Mouse (Mus musculus): ENCODE measurements around the gene Crb2. TPM values are rescaled to one million over a fixed set of nuclear protein-coding genes. Genes with fewer than 3 reads are reported as not detected.

Gene Crb2
- total RNA-seq, 2 experiments from 2014 or later = not detected

DNA sequence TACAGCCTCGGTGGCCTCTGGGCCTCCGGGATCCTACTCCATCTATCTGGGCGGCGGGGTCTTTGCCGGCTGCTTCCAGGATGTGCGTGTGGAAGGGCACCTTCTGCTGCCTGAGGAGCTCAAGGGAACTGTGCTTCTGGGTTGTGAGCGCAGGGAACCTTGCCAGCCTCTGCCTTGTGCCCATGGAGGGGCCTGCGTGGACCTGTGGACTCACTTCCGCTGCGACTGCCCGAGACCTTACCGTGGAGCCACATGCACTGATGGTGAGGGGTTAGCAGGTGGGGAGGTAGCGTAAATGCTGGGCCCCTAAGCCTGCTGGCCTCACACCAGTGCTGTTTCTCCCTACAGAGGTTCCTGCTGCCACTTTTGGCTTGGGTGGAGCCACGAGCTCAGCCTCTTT lies 14.7 kb downstream of the Crb2 start:
- no peak for ATAC-seq (replicated peaks; ENCODE audit: low FRiP score, low TSS enrichment, poor library complexity, severe bottlenecking)

DNA sequence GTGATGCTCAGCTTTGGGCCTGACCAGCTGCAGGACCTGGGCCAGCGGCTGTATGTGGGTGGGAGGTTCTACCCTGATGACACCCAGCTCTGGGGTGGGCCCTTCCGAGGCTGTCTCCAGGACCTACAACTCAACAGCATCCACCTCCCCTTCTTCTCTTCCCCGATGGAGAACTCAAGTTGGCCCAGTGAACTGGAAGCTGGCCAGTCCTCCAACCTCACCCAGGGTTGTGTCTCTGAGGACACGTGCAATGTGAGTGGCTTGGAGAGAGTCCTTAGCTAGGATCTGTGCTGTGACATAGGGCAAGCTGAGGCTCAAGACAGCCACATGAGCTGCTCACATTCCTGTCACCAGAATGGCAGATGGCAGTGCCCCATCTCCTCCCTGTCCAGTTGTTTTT lies 15.3 kb downstream of the Crb2 start:
- no peak for ATAC-seq (replicated peaks; ENCODE audit: low FRiP score, low TSS enrichment, poor library complexity, severe bottlenecking)

DNA sequence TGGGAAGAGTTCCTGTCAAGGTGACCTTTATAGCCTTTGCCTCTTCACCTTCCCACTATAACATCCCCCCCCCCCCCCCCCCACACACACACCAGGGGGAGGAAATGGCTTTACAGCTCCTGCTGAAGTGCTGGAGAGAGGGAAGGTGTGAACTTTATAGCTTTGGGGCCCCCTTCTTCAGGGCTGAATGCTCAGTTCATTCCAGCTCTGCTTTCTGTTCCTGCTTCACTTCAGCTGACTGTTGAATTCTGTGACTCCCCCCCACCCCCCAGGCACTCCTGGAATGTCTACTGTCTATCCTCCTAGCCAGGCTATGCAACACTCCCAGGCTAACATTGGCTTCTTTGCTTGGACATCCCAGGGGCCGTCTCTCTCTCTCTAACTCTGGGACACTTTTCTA lies 20.0 kb downstream of the Crb2 start:
- no peak for ATAC-seq (replicated peaks; ENCODE audit: low FRiP score, low TSS enrichment, poor library complexity, severe bottlenecking)

DNA sequence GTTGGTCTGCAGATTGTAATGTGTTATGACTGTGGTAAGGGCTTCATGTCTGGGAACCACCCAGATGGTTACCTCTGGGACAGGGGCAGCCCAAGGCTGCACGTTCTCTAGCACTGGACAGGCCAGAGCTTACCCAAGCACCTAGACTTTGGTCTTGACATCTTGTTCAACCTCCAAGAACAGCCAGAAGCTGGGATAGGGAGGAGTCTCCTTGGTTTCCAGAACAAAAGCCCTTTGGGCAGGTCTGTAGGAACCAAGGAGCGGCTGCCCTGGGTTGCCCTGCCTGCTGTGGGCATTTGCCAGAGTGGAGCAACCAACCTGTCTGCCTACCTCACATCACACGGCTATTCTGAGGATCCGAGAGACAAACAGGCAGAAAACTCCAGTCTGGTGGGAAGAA lies 21.0 kb downstream of the Crb2 start:
- ATAC-seq (replicated peaks; ENCODE audit: low FRiP score, low TSS enrichment, poor library complexity, severe bottlenecking) = no peak

- ATAC-seq (replicated peaks; ENCODE audit: low FRiP score, low TSS enrichment, poor library complexity, severe bottlenecking) = no peak
Observed at GRCm38 (mm10) chr2:37799137-37799536, 23.1 kb downstream of the Crb2 start.

GRCm38 (mm10) chr2:37801687-37802086 lies 25.6 kb downstream of the Crb2 start:
- no peak for ATAC-seq (replicated peaks; ENCODE audit: low FRiP score, low TSS enrichment, poor library complexity, severe bottlenecking)

- peak; percentile 81 for ATAC-seq (replicated peaks; ENCODE audit: low FRiP score, low TSS enrichment, poor library complexity, severe bottlenecking)
Observed at GRCm38 (mm10) chr2:37802610-37803212, 26.7 kb downstream of the Crb2 start.

- ATAC-seq (replicated peaks; ENCODE audit: low FRiP score, low TSS enrichment, poor library complexity, severe bottlenecking) = no peak
Observed at GRCm38 (mm10) chr2:37811682-37812081, 35.6 kb downstream of the Crb2 start.

DNA sequence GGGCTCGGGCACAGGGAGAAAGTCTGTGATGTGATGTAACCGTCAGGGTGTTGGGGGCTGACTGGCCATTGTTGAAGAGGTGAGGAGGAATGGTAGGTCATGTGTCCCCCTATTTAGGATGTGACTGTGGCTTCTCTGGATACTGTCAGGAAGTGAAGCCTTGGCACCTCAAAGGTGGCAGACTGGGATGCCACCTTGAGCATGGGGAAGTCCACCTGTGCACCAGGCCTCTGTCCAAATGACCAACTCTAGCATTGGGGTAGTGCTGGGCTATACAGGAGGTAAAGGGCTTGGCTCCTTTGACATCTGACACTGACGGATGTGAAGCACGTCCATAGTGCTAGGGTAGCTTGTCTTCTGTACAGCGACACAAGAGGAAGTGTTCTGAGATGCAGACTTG lies 36.4 kb downstream of the Crb2 start:
- ATAC-seq (replicated peaks; ENCODE audit: low FRiP score, low TSS enrichment, poor library complexity, severe bottlenecking) = no peak

- no peak for ATAC-seq (replicated peaks; ENCODE audit: low FRiP score, low TSS enrichment, poor library complexity, severe bottlenecking)
Observed at GRCm38 (mm10) chr2:37814820-37815361, 38.8 kb downstream of the Crb2 start.

DNA sequence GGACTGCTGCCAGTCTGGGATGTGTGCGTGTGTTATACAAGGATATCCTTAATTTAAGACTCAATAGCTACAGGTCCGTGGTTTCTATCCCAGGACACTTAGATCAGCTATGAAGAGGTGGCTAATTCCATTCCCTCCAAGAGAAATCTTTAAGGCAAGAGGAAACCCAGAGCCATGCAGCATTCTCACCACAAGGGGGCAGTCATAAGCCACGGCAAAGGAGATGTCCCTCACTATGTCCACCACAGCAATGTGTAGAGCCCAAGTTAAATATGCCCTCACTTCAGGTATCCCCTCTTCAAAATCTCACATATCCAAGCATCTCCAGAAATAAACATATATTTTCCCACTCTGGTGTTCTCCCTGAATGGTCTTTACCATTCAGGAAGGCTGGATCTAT lies 39.6 kb downstream of the Crb2 start:
- ATAC-seq (replicated peaks; ENCODE audit: low FRiP score, low TSS enrichment, poor library complexity, severe bottlenecking) = peak; percentile 73

- no peak for ATAC-seq (replicated peaks; ENCODE audit: low FRiP score, low TSS enrichment, poor library complexity, severe bottlenecking)
Observed at GRCm38 (mm10) chr2:37818761-37819525, 42.9 kb downstream of the Crb2 start.

- no peak for ATAC-seq (replicated peaks; ENCODE audit: low FRiP score, low TSS enrichment, poor library complexity, severe bottlenecking)
Observed at GRCm38 (mm10) chr2:37819526-37820152, 43.6 kb downstream of the Crb2 start.

GRCm38 (mm10) chr2:37822122-37822521 lies 46.1 kb downstream of the Crb2 start:
- ATAC-seq (replicated peaks; ENCODE audit: low FRiP score, low TSS enrichment, poor library complexity, severe bottlenecking) = no peak

GRCm38 (mm10) chr2:37823826-37824225 lies 47.8 kb downstream of the Crb2 start:
- no peak for ATAC-seq (replicated peaks; ENCODE audit: low FRiP score, low TSS enrichment, poor library complexity, severe bottlenecking)

DNA sequence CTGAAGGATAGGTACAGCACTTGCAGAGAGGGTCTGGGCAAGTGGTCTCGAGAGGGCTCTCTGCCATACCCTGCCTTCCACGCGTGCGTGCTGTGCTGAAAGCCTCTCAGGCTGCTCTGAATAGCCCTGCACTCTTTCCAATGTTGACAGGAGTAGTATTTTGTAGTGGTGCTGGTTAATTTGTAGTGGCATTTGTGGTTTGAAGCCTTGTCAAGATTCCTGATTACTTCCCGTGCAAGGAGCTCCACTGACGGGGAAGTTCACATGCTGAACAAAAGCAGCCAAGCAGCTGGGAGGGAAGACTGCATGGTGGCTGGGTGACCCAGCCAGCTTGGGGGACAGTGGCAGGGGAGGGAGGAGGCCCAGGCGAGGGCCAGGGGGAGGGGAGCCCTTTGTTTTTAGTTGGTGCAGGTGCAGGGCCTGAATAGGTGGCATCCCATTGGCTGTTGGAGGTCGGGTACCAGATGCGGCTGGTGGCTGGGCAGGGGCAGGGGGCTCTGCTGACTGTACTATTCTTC lies 53.8 kb downstream of the Crb2 start:
- ATAC-seq (replicated peaks; ENCODE audit: low FRiP score, low TSS enrichment, poor library complexity, severe bottlenecking) = no peak

DNA sequence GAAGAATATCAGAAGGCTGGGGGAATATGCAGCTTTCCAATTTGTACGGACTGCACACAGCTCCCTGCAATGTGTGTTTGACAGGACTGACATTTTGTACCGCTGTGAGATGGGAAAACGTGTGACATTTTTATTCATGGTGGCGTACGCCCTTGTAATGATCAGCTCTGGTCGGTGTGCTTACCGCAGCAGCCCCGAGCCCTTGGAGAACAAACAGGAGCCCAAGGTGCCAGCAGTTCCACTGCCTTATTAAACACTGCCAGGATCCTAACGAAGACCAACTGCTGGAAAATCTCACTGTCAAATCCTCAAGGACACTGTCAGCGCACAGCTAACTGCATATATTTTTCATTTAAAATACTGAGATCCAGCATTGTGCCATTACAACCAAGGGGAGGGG lies 56.2 kb downstream of the Crb2 start:
- no peak for ATAC-seq (replicated peaks; ENCODE audit: low FRiP score, low TSS enrichment, poor library complexity, severe bottlenecking)

DNA sequence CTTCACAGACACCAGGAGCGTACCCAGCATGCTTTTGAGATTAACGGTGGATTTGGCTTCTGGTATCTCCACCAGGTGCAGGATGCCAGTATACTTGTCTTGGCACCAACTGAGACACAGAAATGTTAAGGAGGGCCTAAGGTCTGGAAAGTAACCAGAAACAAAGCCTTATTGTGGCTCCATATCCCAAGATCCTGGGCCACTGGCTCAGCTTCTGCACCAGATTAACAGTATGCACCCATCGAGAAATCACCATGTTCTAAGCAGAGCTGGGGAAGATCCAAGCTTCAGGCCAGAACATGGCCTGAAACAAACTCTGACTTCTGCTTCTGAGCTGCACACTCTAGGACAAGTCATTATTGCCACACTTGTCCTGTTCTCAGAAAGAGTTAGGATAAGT lies 60.9 kb downstream of the Crb2 start:
- ATAC-seq (replicated peaks; ENCODE audit: low FRiP score, low TSS enrichment, poor library complexity, severe bottlenecking) = no peak

DNA sequence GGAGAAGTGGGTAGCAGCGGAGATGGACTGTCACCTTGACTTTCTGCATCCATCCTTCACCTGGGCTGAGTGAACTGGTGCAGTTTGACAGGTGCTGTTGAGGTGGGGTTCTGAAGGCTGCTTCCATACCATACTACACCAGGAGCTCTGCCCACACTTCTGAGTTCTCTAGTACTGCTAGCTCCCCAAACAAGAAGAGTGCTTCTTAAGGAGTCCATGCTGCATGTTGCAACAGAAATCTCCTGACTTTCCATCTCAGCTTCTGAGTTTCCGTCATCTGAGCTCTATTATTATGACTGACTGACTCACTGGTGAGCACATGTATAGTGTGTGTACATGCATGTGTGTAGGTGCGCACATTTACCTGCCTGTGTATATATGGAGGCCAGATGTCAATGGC lies 61.5 kb downstream of the Crb2 start:
- no peak for ATAC-seq (replicated peaks; ENCODE audit: low FRiP score, low TSS enrichment, poor library complexity, severe bottlenecking)

GRCm38 (mm10) chr2:37838202-37838984 lies 62.3 kb downstream of the Crb2 start:
- ATAC-seq (replicated peaks; ENCODE audit: low FRiP score, low TSS enrichment, poor library complexity, severe bottlenecking) = no peak
